Mouse (Mus musculus) ovary, postnatal 36 days (tissue): ENCODE data around the gene Ephb2.

Source experiments
- DNase-seq: peaks from one replicate; pipeline ENCODE4 v3.0.0; 2022; ENCODE audit warnings: low spot score, mixed read lengths

The Ephb2 gene

DNA sequence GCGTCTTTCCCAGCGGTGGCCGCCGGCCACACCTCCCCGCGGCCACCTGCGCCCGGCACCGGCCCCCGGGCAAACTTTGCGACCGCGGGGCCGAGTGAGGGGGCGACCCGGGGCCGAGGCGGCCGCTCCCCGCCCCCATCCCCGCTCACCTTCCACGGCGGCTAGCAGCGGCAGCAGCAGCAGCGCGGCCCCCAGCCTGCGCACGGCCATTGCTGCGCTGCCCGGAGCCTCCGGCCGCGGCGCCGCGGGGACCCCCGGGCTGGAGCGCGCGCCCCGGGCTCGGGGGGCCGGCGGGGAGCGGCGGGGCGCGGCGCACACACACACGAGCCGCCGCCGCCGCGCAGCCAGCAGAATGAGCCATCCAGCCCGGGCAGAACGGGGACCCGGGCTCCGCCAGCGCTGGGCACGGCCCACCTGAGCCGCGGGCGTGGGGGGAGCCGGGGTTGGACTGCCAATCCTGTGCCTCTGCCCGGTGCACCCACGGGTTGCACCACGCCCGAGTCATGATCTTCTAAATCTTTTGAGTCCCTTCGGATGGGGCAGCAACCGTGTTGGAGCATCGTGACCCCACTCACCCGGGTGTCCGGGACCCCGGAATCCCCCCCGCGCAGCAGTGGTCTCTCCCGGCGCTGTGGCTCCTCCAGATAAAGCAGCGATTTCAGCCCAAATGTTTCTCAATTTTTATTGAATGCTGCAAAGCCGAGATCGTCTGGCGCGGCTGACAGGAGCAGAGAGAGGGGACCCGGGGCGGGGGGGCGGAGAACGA, at the start of gene Ephb2:
Gene Ephb2, minus strand, starts transcription at position 368 of the 766 bp plus-strand sequence.
- peak; percentile 76 for DNase-seq

DNA sequence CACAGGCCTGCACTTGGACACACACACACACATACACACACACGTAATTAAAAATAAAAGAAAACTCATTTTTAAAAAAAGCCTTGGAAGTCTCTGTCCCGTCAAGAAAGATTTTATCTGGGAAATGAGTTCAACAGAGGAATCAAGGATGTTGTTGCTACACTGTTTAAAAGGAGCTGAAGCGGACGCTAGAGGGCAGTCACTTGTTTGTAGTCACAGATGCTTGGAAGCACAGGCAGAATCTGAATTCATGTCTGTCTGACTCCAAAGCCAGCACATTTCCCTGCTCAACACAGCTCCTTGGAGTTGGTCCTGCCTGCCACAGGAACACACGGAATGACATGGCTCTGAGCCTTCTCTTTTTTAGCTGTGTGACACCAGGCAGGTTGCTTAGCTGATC, 42.8 kb upstream of the Ephb2 start:
- DNase-seq, result no peak

DNA sequence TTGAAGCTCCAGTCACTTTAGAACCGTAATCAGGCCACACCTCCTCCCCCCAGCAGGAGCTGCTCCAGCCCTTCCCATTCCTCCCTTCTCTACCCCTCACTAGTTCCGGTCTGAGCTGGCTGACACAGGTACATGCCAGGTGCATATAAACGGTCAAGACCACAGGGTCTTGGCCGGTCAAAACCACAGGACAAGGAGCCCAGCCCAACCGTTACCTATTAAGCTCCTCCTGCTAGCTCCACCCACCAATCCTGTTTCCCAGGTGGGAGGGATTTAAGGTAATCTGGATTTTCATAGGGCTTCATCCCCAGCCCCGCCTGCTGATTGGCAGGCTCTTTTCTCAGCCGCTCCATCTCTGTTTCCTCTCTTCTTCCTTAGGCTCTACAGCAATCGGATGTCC, 42.4 kb upstream of the Ephb2 start:
- no peak for DNase-seq

DNA sequence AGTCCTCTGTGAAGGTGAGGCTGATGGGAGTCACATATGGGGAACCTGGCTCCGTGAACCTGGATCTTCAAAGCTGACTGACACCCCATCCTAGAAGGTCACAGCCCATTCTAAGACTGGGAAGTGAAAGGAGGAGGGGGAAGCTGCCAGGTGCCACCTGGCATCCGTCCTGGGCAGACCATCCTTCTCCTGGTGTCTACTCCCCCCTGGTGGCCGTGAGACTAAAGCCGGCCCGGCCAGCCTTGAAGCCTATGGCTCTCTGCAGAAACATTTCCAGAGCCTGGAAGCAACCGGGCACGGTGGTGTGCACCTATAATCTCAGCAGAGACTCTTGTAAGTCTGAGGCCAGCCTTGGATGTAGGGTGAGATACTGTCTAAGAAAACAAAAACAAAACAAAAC, 41.2 kb upstream of the Ephb2 start:
- DNase-seq, result peak; percentile 56

DNA sequence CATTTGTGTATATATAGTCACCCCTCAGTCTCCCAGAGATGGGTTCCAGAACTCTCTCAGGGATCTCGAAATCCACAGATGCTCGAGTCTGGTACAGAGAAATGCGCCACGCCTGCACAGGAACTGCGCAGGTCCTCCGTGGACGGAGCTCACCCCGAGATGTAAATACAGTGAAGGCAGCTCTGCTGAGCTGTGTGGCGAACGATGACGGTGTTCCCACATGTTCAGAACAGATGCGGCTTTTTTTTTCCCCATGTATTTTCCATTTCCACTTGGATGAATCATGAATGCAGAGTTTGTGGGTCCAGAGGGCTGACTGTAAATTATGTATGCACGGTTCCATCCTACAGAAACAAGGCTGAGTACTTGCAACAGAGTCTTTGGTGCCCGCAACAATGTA, 39.2 kb upstream of the Ephb2 start:
- DNase-seq, result no peak

DNA sequence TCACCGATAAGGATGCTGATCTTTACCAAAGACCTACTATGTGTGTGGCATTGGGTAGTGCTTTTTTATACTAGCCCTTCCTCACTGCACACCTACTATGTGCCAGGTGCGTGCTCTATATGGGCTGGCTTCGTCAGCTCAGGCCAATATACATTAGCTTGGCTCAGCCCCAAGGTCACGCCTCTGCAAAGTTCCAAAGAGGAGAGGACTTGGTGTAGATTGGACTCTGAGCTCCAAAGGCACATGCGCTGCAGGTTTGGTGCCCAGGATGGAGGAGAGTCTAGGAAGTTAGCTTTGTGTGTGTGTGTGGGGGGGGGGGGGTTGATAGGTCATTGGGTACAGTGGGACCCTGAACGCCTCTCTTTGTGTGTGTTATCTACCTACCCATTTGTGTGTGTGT, 32.6 kb upstream of the Ephb2 start:
- no peak for DNase-seq

DNA sequence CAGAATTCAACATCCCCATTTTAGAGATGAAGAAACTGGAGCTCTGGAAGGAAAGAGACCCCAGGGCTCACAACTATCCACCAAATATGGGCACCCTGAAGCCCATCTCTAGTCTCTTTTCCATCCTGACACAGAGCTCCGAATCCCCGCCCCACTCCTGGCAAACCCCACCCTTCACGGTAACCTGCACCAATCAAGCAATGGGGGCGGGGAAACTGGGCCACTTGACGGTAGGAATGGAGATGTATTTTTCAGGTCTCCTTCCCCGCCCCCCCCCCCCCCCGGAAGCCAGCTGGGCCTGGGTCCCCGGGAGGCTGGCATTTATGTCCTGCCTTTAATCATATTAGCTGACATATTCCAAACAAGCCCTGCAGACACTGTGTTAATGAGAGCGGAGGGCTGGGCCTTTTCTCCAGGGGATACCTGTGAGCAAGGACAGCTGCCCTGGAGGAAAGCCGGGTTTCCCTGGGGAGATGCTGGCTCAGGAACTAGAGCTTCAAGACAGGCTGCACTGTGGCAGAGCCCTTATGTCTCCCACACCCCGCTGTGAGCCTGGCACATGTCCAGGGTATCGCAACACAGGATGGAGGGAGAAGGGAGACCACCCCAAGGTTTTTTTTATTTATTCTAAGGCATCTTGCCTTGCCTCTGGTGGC, 32.0 kb upstream of the Ephb2 start:
- DNase-seq, result no peak

DNA sequence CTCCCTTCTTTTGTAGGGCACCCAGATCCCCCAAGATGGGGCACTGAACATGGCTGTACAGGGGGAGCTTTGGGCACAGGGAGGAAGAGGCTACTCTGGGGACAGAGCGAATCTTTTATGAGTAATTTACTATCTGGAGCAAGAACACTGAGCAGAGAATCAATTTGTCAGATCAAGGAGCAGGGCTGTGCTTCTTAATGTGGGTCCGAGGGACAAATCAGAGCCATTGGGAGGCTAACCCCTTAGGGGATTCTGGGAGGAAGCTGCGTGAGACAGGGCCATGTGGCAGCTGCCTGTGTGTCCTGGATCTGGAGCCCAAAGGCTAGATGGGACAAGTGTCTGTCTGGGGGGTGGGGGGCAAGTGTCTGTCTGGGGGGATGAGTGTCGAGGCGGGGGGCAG, 29.7 kb upstream of the Ephb2 start:
- DNase-seq, result no peak

DNA sequence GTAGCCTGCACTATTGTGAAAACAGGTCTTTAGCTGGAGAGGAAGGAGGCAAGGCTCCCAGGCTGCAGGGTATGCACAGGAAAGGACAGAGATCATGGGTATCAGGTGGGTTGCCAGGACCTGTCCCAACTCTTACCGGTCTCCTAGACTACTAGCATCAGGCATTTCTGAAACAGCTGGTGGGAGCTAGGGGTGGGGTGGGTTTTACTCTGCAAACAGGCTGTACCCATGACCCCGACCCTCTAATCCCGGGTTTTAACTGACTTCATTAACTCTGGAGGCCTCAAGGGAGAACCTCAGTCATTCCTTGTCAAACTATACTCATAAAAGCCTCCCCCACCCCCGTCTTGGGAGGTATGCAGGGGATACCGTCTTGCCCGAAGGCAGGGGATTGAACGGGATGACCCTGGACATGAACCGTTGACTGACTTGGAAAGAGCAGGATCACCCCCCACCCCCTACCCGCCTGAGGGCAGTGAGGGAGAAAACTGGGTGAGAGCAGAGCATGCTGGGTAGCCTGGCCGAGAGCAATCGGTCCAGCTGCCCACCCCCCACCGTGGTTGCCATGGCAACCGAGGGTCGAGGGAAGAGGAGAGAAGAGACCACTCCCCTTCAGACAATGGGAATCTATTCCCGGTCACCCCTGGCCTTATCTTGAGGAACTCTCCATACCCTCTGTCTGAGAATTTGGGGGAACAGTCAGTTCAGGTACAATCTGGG, 29.1 kb upstream of the Ephb2 start:
- DNase-seq, result no peak

DNA sequence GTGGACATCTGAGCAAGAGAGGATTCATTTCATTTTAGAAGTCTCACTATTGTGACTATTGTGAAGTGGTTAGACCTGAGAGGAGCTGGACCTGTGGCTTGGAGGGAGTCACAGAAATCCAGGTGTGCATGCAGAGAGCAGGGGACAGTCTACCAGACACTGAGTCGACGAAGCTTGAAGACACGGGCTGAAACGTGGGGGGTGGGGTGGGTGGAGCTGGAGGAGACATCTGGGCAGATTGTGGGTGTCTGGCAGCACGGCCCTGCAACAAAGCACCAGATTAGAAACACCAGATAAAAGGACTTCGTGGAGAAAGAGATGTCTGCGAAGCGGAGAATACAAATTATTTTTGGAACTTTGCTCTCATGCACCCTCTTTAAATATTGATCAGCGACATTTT, 27.7 kb upstream of the Ephb2 start:
- no peak for DNase-seq

DNA sequence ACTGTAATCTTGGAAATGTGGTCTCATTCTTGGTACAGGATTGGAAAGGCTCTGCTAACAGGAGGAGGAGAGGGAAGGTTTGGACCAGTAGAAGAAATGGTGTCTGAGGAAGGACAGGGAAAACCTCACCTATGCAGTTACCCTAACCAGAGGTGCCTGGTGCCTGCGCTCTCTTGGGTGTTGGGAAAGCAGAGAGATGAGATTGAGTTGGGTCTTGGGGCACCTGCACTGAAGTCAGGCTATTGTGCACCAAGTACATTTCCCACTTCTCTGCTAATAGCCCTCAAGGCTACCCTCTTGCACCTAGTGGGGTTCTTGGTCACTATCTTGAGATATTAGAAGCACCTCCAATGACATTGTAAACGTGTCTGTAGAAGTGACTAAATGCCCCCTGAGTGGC, 26.6 kb upstream of the Ephb2 start:
- DNase-seq, result no peak

DNA sequence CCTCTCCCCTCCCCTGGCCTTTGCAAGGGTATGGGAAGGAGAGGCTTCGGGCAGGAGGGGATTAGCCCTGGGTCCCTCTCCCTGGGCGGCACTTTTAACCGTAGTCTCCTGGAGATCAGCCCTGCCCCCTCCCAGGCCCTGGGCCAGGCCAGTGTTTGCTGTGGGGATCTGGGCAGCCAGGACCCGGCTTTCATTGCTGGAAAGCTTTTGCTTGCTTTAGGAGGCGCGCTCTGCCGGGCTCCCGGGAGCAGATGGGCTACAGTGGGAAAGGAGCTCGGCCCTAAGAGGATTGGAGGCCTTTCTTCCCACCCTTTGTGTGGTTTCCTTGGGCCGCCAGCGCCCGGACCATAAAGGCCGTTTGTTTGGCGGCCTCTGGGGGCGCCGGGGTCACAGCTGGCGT, 26.0 kb upstream of the Ephb2 start:
- no peak for DNase-seq

DNA sequence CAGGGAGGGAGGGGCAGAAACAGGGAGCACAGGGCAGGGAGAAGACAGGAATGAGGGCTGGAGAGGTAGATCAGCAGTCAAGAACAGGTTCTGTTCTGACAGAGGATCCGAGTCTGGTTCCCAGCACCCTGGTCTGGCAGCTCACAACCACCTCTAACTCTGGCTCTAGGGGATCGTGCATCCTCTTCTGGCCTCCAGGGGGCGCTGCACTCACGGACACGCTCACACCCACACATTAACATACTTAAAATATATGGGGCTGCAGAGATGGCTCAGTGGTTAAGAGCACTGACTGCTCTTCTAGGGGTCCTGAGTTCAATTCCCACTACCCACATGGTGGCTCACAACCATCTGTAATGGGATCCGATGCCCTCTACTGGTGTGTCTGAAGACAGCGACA, 24.2 kb upstream of the Ephb2 start:
- no peak for DNase-seq

DNA sequence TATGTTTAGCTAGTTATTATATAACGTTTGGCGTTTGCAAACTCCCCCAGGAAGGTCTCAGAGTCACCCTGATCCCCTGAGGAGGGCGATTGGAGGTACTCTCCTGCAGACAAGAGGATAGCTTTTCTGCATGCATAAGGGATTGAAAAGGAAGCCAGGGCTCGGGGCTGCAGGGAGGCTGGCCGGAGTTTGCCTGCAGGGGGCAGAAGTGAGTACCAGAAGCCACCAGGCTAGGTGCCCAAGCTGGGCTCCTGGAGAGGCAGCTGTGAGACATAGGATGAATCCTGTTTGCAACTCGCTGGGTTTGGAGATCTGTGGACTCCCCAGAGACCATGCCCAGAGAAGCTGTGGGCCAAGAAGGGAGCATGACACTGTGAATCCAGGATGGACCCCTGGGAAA, 19.3 kb upstream of the Ephb2 start:
- no peak for DNase-seq

DNA sequence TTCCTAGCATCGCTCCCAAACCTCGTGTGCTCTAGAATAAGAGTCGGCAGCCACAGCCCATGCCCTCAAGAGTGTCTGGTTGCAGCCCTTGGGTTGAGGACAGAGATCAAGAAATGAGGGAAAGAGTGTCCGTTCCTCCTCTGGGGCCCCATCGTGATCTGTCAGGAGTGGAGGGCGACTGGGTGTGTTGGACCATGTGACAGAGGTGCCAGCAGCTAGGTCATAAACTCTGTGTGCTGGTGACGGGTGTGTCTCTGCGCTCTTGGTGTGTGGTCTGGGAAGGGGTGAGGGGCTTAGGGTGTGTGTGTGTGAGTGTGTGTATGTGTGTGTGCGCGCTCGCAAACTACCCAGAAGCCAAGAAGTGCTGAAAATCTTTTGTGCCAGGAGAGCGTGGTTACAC, 17.2 kb upstream of the Ephb2 start:
- no peak for DNase-seq

DNA sequence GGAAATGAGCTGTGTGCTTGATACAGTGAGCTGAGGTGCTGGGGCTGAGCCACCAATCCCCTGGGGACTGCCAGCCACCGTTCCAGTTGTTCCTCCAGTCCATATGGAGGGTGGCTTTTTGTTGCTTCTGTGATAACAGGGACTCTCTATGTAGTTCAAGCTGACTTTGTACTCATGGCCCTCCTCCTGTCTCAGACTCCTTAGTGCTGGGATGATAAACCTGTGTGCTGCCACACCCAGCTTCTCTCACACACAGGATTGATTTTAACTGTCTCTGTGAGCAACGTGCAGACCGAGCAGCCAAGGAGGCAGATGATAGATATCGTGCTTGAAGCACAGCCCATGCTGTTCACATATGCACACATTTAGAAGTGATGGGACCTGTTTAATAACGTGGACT, 16.3 kb upstream of the Ephb2 start:
- DNase-seq, result no peak

DNA sequence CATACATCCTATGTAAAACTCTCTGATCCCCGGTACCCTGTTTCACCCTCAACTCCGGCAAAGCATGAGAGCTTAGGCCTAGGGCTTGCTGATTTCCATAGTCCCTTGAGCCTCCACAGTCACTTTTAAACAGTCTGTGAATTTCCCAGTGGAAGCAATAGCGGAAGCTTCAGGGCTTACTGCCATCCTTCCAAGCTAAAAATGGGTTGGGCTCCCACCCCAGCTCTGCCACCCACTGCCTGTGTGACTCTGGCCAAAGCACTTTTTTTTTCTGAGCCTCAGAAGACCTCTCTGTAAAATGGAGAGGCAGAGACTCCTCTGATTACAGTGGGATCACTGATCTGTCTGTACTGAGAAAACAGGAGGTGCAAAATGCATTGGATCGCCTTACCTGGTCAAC, 12.8 kb upstream of the Ephb2 start:
- DNase-seq, result no peak

DNA sequence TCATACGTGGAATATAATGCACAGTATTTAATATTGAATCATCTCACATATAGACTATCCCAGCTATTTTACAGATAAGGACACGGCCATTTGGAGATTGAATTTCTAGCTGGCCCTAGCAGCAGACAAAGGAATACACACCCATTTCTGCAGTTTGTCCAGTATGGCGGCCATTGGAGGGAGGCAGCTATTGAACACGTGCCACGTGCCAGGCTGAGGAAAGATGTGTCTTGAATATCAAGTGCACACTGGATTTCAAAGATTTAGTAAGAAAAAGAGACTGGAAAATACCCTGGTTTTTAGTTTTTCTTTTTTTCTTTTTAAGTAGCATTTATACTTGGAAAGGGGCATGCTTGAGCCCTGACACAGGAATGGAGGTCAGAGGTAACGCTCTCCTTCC, 11.4 kb upstream of the Ephb2 start:
- no peak for DNase-seq

DNA sequence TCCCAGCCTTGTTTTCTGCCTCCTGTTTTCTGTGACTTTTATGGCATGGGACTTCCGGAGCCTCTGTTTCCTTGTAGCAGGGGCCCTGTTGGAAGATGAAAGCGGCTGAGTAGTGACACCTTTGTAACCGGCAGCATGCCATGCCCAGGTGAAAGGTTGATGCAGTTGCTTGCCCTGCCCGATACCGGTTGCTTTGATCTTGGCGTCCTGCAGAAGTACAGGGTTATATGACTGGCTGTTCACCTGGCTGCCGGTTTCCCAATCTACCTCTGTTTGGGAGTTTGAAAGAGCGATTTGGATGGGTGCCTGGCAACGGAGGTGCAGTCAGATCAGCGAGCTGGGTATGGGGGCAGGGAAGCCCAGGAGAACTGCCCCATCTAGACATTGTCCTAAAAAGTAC, 7.0 kb upstream of the Ephb2 start:
- DNase-seq, result no peak

DNA sequence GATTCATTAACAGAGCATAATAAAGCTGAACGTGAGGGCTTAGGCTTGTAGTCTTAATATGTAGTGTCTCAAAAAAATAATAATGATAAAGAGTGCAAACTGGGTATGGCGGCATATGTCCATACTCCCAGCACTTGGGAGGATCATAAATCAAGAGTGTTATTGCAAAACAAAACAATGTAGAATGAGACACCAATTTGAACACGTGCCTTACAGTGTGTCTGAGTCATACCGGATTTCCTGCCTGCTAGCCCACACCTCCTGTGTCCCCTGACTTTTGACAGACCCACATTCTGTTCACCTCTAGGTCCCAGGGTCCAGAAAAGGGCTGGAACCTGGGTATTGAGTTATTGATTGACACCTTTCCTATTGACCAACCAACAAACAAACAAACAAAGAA, 6.2 kb upstream of the Ephb2 start:
- DNase-seq, result no peak

DNA sequence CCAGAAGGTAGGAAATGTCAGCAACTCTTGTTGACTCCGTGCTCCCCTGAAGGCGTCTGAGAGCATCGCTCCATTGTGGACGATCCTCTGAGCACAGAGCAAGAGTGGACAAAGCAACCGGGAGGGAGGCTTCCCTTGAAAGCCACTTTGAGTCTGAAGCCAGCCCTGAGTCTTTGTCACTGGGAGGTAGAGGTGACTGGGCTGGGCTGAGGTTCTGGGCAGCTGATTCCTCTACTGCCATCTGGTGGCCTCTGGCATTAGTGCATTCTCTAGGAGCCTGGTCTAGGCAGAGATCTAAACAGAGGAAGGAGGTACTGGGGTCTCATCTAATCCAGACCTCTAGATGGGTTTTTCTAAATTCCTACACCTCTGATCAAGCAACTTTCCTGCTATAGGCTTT, 5.3 kb upstream of the Ephb2 start:
- peak; percentile 68 for DNase-seq

DNA sequence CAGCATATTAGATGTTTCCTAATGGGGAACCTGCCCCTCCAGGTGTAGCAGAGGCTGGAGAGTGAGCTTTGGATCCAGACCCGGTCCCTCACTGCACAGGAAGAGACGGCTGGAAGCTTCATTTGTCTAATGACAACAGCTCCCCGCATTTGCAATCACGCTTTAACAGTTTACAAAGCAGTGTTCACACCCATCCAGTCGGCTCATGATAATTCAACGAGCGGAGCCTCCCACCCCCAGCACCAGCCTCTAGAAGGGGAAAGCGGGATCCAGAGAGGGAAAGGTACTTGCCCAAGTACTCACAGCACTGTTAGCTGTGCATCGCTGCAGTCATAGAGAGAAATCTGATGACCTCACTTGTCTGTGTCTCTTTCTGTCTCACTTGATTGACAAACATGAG, 2.7 kb upstream of the Ephb2 start:
- no peak for DNase-seq

DNA sequence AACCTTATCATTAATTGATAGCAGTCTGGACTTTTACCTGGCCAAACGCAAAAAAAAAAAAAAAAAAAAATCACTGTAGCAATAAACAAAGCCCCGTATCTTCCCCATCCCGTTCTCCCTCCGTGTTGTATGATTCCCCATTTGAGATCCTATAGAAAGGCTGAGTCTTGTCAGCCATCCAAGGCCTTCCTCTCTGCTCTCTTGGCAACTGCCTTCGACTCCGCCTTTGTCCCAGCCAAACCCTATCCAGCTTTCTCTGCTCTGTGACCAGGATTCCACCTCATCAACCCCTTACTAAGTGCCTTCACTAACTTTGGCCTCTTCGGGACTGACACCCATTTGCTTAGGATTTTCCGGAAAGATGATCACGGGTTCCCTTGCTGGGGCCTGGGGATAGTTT, 2.2 kb upstream of the Ephb2 start:
- DNase-seq, result no peak
